In genomic region chr12:53033404-53033913, GRCm38 (mm10) we compare ENCODE assay signal across 8 mouse cellular contexts.
A peak's percentile ranks its signal among the peaks of the same experiment; 100 is the strongest.
DNase-seq lines count a peak whose midpoint lies in the region; ATAC-seq and TF ChIP-seq lines count a peak whose summit lies in the region.

No protein-coding gene starts in this region.

- H3K9me3 ChIP-seq in liver, embryonic 11.5 days (ENCODE audit: control insufficient read depth, low read length): no peaks in the 10 kb centered on the region
- no peaks in the 10 kb centered on the region for H3K9me3 ChIP-seq in forebrain, embryonic 12.5 days
- H3K9me3 ChIP-seq in heart, embryonic 15.5 days (replicated peaks): no peaks in the 10 kb centered on the region
- H3K9me3 ChIP-seq in kidney, postnatal 0 days (replicated peaks; ENCODE audit: low read length): no peaks in the 10 kb centered on the region
- H3K9me3 ChIP-seq in limb, embryonic 12.5 days: no peaks in the 10 kb centered on the region

- H3K79me2 ChIP-seq in liver, adult 2 months (ENCODE audit: control insufficient read depth, insufficient read depth, low read length): no peaks in the 10 kb centered on the region

- peak; percentile 4 for DNase-seq in liver, adult 2 months (ENCODE audit: extremely low read depth, low read depth, low spot score)
- DNase-seq in liver, embryonic 11.5 days (ENCODE audit: low spot score): no peak
- peak; percentile 66 for DNase-seq in kidney, postnatal 0 days (ENCODE audit: low spot score)
- peak; percentile 55 for DNase-seq in retina, embryonic 14.5 days (ENCODE audit: low spot score)

- no peaks in the 10 kb centered on the region for H3K36me3 ChIP-seq in liver, adult 2 months (ENCODE audit: control insufficient read depth, insufficient read depth, low read length)
- no peaks in the 10 kb centered on the region for H3K36me3 ChIP-seq in liver, embryonic 11.5 days (ENCODE audit: control insufficient read depth, insufficient read depth, low read length)
- no peaks in the 10 kb centered on the region for H3K36me3 ChIP-seq in forebrain, embryonic 12.5 days (replicated peaks)
- H3K36me3 ChIP-seq in heart, embryonic 15.5 days: no peaks in the 10 kb centered on the region
- H3K36me3 ChIP-seq in kidney, postnatal 0 days (ENCODE audit: insufficient read depth, low read length): no peaks in the 10 kb centered on the region
- no peaks in the 10 kb centered on the region for H3K36me3 ChIP-seq in limb, embryonic 12.5 days

- TF ChIP-seq POLR2A in liver, adult 2 months (IDR thresholded peaks at IDR 0.05; ENCODE audit: extremely low read depth, insufficient read depth, low read length): no peak

- H3K27me3 ChIP-seq in liver, adult 2 months (ENCODE audit: control insufficient read depth, insufficient read depth, low read length): no peaks in the 10 kb centered on the region
- no peaks in the 10 kb centered on the region for H3K27me3 ChIP-seq in liver, embryonic 11.5 days (replicated peaks; ENCODE audit: control insufficient read depth, insufficient read depth, low read length)
- no peaks in the 10 kb centered on the region for H3K27me3 ChIP-seq in forebrain, embryonic 12.5 days
- no peaks in the 10 kb centered on the region for H3K27me3 ChIP-seq in heart, embryonic 15.5 days
- H3K27me3 ChIP-seq in kidney, postnatal 0 days (ENCODE audit: insufficient read depth, low read length): no peaks in the 10 kb centered on the region
- H3K27me3 ChIP-seq in limb, embryonic 12.5 days: no peaks in the 10 kb centered on the region

- TF ChIP-seq CTCF in liver, adult 2 months (IDR thresholded peaks at IDR 0.05; ENCODE audit: low read depth, low read length): no peak
- TF ChIP-seq CTCF in kidney, postnatal 0 days (IDR thresholded peaks at IDR 0.05; ENCODE audit: low read depth): no peak

- no peak overlapping the region for H3K4me3 ChIP-seq in liver, adult 2 months (ENCODE audit: insufficient read depth, low read depth, low read length)
- H3K4me3 ChIP-seq in liver, embryonic 11.5 days (ENCODE audit: low read depth, low read length): no peak overlapping the region
- peak overlapping the region; percentile 5; the same call in 1 of the 2 replicates for H3K4me3 ChIP-seq in forebrain, embryonic 12.5 days (replicated peaks)
- H3K4me3 ChIP-seq in heart, embryonic 15.5 days: peak overlapping the region; percentile 15
- peak overlapping the region; percentile 11; the same call in 1 of the 2 replicates for H3K4me3 ChIP-seq in kidney, postnatal 0 days (replicated peaks; ENCODE audit: low read depth, low read length)
- H3K4me3 ChIP-seq in limb, embryonic 12.5 days (replicated peaks): no peak overlapping the region

- H3K9ac ChIP-seq in liver, adult 2 months (ENCODE audit: low read depth, low read length): no peak overlapping the region
- H3K9ac ChIP-seq in liver, embryonic 11.5 days (ENCODE audit: low read depth, low read length): no peak overlapping the region
- peak overlapping the region; percentile 40; the same call in 1 of the 2 replicates for H3K9ac ChIP-seq in forebrain, embryonic 12.5 days
- H3K9ac ChIP-seq in heart, embryonic 15.5 days: peak overlapping the region; percentile 29; the same call in 1 of the 2 replicates
- H3K9ac ChIP-seq in kidney, postnatal 0 days (ENCODE audit: low read depth, low read length): no peak overlapping the region
- no peak overlapping the region for H3K9ac ChIP-seq in limb, embryonic 12.5 days (replicated peaks)

- no peak for ATAC-seq in liver, embryonic 11.5 days (replicated peaks; ENCODE audit: low FRiP score)
- peak; percentile 80 for ATAC-seq in forebrain, embryonic 12.5 days (ENCODE audit: low FRiP score)
- peak; percentile 55; the same call in 1 of the 2 replicates for ATAC-seq in heart, embryonic 15.5 days (replicated peaks; ENCODE audit: insufficient number of reproducible peaks, insufficient read depth, low FRiP score, low read depth)
- ATAC-seq in kidney, postnatal 0 days (replicated peaks; ENCODE audit: low FRiP score, low read depth): no peak
- no peak; the same call in 1 of the 2 replicates for ATAC-seq in limb, embryonic 12.5 days (ENCODE audit: insufficient number of reproducible peaks, insufficient read depth, low FRiP score, low TSS enrichment, low read depth)
- no peak for ATAC-seq in inflammation-experienced regulatory T-cells, adult 6 months

- 50% methylated on average over 14 of the region's 14 CpGs for WGBS in liver, adult 2 months
- 65% methylated on average over 14 of the region's 14 CpGs for WGBS in liver, embryonic 11.5 days
- whole genome bisulfite sequencing in forebrain, embryonic 12.5 days: 6% methylated on average over 14 of the region's 14 CpGs
- WGBS in heart, embryonic 15.5 days: 18% methylated on average over 14 of the region's 14 CpGs
- WGBS in kidney, postnatal 0 days: 30% methylated on average over 14 of the region's 14 CpGs
- 40% methylated on average over 14 of the region's 14 CpGs for WGBS in limb, embryonic 12.5 days

- H3K27ac ChIP-seq in liver, adult 2 months (replicated peaks; ENCODE audit: insufficient read depth, low read depth, low read length): no peak overlapping the region
- no peak overlapping the region for H3K27ac ChIP-seq in liver, embryonic 11.5 days (ENCODE audit: low read depth, low read length)
- peak overlapping the region; percentile 94 for H3K27ac ChIP-seq in forebrain, embryonic 12.5 days
- H3K27ac ChIP-seq in heart, embryonic 15.5 days: peak overlapping the region; percentile 77
- no peak overlapping the region for H3K27ac ChIP-seq in kidney, postnatal 0 days
- H3K27ac ChIP-seq in limb, embryonic 12.5 days: peak overlapping the region; percentile 66

- no peak overlapping the region for H3K4me2 ChIP-seq in liver, embryonic 11.5 days
- peak overlapping the region; percentile 33 for H3K4me2 ChIP-seq in forebrain, embryonic 12.5 days
- peak overlapping the region; percentile 56 for H3K4me2 ChIP-seq in heart, embryonic 15.5 days
- peak overlapping the region; percentile 41 for H3K4me2 ChIP-seq in kidney, postnatal 0 days (ENCODE audit: low read length)
- H3K4me2 ChIP-seq in limb, embryonic 12.5 days: peak overlapping the region; percentile 35

- no peaks in the 10 kb centered on the region for H3K4me1 ChIP-seq in liver, adult 2 months (ENCODE audit: control insufficient read depth, insufficient read depth, low read length)
- no peaks in the 10 kb centered on the region for H3K4me1 ChIP-seq in liver, embryonic 11.5 days (replicated peaks; ENCODE audit: control insufficient read depth, insufficient read depth, low read length)
- H3K4me1 ChIP-seq in forebrain, embryonic 12.5 days: peaks cover 23% of the 10 kb centered on the region
- H3K4me1 ChIP-seq in heart, embryonic 15.5 days (replicated peaks): peaks cover 17% of the 10 kb centered on the region
- H3K4me1 ChIP-seq in kidney, postnatal 0 days (replicated peaks; ENCODE audit: insufficient read depth, low read length): 0 out of 2 replicates have a peak, but pooled peaks cover 5% of the 10 kb centered on the region
- peaks cover 18% of the 10 kb centered on the region; the same call in 1 of the 2 replicates for H3K4me1 ChIP-seq in limb, embryonic 12.5 days (replicated peaks)

Comparison
In these comparisons a context has a peak if more than half of its experiments do, and no peak if none do; other contexts are left out.
1. H3K27ac ChIP-seq: peak in forebrain, embryonic 12.5 days (single experiment), heart, embryonic 15.5 days (single experiment) and limb, embryonic 12.5 days (single experiment); none in liver, adult 2 months (single experiment), liver, embryonic 11.5 days (single experiment) and kidney, postnatal 0 days (single experiment).
2. H3K4me3 ChIP-seq: peak in forebrain, embryonic 12.5 days (single experiment), heart, embryonic 15.5 days (single experiment) and kidney, postnatal 0 days (single experiment); none in liver, adult 2 months (single experiment), liver, embryonic 11.5 days (single experiment) and limb, embryonic 12.5 days (single experiment).
3. H3K9ac ChIP-seq: peak in forebrain, embryonic 12.5 days (single experiment) and heart, embryonic 15.5 days (single experiment); none in liver, adult 2 months (single experiment), liver, embryonic 11.5 days (single experiment), kidney, postnatal 0 days (single experiment) and limb, embryonic 12.5 days (single experiment).
4. ATAC-seq: peak in forebrain, embryonic 12.5 days (single experiment) and heart, embryonic 15.5 days (single experiment); none in liver, embryonic 11.5 days (single experiment), kidney, postnatal 0 days (single experiment), limb, embryonic 12.5 days (single experiment) and inflammation-experienced regulatory T-cells, adult 6 months (single experiment).